Mouse (Mus musculus) midbrain, embryonic 12.5 days (tissue): ENCODE data around the gene Gm49416. TPM values are rescaled to one million over a fixed set of nuclear protein-coding genes. Genes with fewer than 3 reads are reported as not detected.
A peak's percentile ranks its signal among the peaks of the same experiment; 100 is the strongest.

Experiments
- ATAC-seq: fragments of 200-750 bp; cut with Nextera tagmentation; 2 replicates; pipeline ENCODE4 v1.8.0; 2017; ENCODE audit warnings: low read depth, moderate TSS enrichment, moderate library complexity; ENCODE audit not compliant: low FRiP score
- H3K27ac ChIP-seq: fragments of 300-500 bp; sonication (generic); replicated peaks from 2 replicates; pipeline ENCODE4 v1.5.1; 2016; ENCODE audit warnings: mild to moderate bottlenecking
- H3K27me3 ChIP-seq: fragments of 300-500 bp; sonication (generic); 2 replicates; pipeline ENCODE4 v1.6.1; 2016; ENCODE audit warnings: mild to moderate bottlenecking
- H3K36me3 ChIP-seq: fragments of 300-500 bp; sonication (generic); 2 replicates; pipeline ENCODE4 v1.6.1; 2016
- H3K4me1 ChIP-seq: fragments of 300-500 bp; sonication (generic); 2 replicates; pipeline ENCODE4 v1.6.1; 2016
- H3K4me2 ChIP-seq: fragments of 300-500 bp; sonication (generic); replicated peaks from 2 replicates; pipeline ENCODE4 v1.6.1; 2016; ENCODE audit warnings: mild to moderate bottlenecking, moderate library complexity
- H3K4me3 ChIP-seq: fragments of 300-500 bp; sonication (generic); 2 replicates; pipeline ENCODE4 v1.5.1; 2016; ENCODE audit warnings: mild to moderate bottlenecking
- H3K9ac ChIP-seq: fragments of 300-500 bp; sonication (generic); replicated peaks from 2 replicates; pipeline ENCODE4 v1.6.1; 2016; ENCODE audit warnings: mild to moderate bottlenecking, moderate library complexity
- H3K9me3 ChIP-seq: fragments of 300-500 bp; sonication (generic); 2 replicates; pipeline ENCODE4 v1.6.1; 2016; ENCODE audit warnings: mild to moderate bottlenecking
- WGBS: fragments of 180-500 bp; shearing (Covaris S2); methylation state at CpG from one replicate; pipeline ENCODE4 v1.1.7; 2016; 5-methylcytosine and 5-hydroxymethylcytosine counted together
- polyA plus RNA-seq: library from polyadenylated mRNA; unstranded; fragments of >200 nt; fragmentation: Nextera tagmentation; extraction: Ambion mirVana; gene quantifications from 2 replicates; pipeline ENCODE4 v1.2.1, GENCODE M21; 2016

Gm49416 gene
- polyA plus RNA-seq, 1 experiment from 2014 or later = not detected

GRCm38 (mm10) chr19:8903412-8903811, 14.7 kb downstream of the Gm49416 start:
- Histone ChIP-seq H3K27ac (no peak overlapping the region), H3K36me3 (peaks cover 60% of the 10 kb centered on the region), H3K4me2 (no peak overlapping the region), H3K9me3 (no peaks in the 10 kb centered on the region), H3K4me1 (peaks cover 10% of the 10 kb centered on the region), H3K4me3 (no peak overlapping the region), H3K9ac (no peak overlapping the region), H3K27me3 (no peaks in the 10 kb centered on the region)
- WGBS = 96% methylated on average over 5 of the region's 5 CpGs
- ATAC-seq = no peak

DNA sequence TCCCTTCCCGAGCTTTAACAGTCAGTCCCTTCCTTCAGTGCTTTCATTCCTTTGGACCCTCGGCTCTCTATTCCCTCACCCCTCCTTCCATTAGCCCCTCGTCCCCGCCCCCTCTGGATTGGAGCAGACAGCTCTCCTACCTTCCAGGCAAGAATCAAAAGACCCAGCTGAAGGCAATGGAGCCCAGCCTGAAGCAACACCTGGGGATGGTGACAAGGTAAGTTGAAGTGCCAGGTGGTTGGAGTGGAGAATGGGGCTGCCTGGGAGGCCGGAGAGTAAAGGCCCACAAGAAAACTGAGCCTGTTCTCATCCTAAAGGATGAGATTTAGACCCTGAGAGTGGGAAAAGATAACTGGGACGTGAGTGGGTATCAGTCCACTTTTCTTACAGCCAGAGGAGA, 19.8 kb downstream of the Gm49416 start:
- ATAC-seq = no peak
- H3K4me1 ChIP-seq = no peaks in the 10 kb centered on the region
- H3K27me3 ChIP-seq = no peaks in the 10 kb centered on the region
- no peak overlapping the region for H3K4me2 ChIP-seq
- H3K36me3 ChIP-seq = peaks cover 96% of the 10 kb centered on the region
- no peaks in the 10 kb centered on the region for H3K9me3 ChIP-seq
- WGBS = 91% methylated on average over 6 of the region's 6 CpGs
- no peak overlapping the region for H3K4me3 ChIP-seq
- no peak overlapping the region for H3K27ac ChIP-seq
- no peak overlapping the region for H3K9ac ChIP-seq

- ATAC-seq = no peak
- peaks cover 100% of the 10 kb centered on the region for H3K36me3 ChIP-seq
Observed at GRCm38 (mm10) chr19:8911810-8912209, 23.1 kb downstream of the Gm49416 start.

GRCm38 (mm10) chr19:8914212-8914611, 25.5 kb downstream of the Gm49416 start:
- 98% methylated on average over 3 of the region's 3 CpGs for WGBS
- H3K9me3 ChIP-seq = no peaks in the 10 kb centered on the region
- peaks cover 80% of the 10 kb centered on the region for H3K36me3 ChIP-seq
- no peaks in the 10 kb centered on the region for H3K27me3 ChIP-seq
- no peak overlapping the region for H3K9ac ChIP-seq
- no peak overlapping the region for H3K27ac ChIP-seq
- no peak overlapping the region for H3K4me3 ChIP-seq
- ATAC-seq = no peak
- H3K4me2 ChIP-seq = no peak overlapping the region
- H3K4me1 ChIP-seq = no peaks in the 10 kb centered on the region

More at GRCm38 (mm10) chr19:8911810-8912209, 23.1 kb downstream of the Gm49416 start:
- Histone ChIP-seq H3K9ac (peak overlapping the region; percentile 11; the same call in 1 of the 2 replicates), H3K4me1 (no peaks in the 10 kb centered on the region), H3K4me2 (no peak overlapping the region), H3K27me3 (no peaks in the 10 kb centered on the region), H3K4me3 (no peak overlapping the region), H3K27ac (no peak overlapping the region), H3K9me3 (no peaks in the 10 kb centered on the region)
- WGBS = 97% methylated on average over 5 of the region's 5 CpGs

DNA sequence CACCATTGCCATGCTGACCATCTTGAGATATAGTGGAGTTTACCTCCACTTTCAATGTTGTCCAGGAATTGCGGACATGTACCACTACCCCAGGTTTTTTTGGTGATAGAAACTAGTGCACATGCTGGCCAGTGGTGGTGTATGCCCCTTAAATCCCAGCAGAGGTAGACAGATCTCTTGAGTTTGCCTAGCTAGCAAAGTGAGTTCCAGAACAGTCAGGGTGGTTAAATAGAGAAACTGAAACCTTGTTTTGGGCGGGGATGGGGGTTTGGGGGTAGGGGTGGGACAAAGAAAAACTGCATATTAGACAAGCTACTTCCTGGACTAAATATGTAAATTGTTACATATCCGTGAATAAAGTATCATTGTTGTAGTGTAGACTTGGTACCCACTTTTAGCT, 30.3 kb downstream of the Gm49416 start:
- no peaks in the 10 kb centered on the region for H3K9me3 ChIP-seq
- H3K36me3 ChIP-seq = peaks cover 35% of the 10 kb centered on the region
- H3K4me1 ChIP-seq = peaks cover 9% of the 10 kb centered on the region
- no peaks in the 10 kb centered on the region for H3K27me3 ChIP-seq
- no peak overlapping the region for H3K4me2 ChIP-seq
- H3K27ac ChIP-seq = no peak overlapping the region
- ATAC-seq = no peak
- 93% methylated on average over 3 of the region's 3 CpGs for WGBS
- no peak overlapping the region for H3K4me3 ChIP-seq
- no peak overlapping the region for H3K9ac ChIP-seq

- no peaks in the 10 kb centered on the region for H3K27me3 ChIP-seq
- peak overlapping the region; percentile 86; the same call in 1 of the 2 replicates for H3K4me3 ChIP-seq
- no peaks in the 10 kb centered on the region for H3K9me3 ChIP-seq
- 75% methylated on average over 6 of the region's 6 CpGs for WGBS
- peak overlapping the region; percentile 77 for H3K4me2 ChIP-seq
- peaks cover 28% of the 10 kb centered on the region for H3K36me3 ChIP-seq
- H3K27ac ChIP-seq = peak overlapping the region; percentile 79; the same call in 1 of the 2 replicates
- no peak overlapping the region for H3K9ac ChIP-seq
- ATAC-seq = no peak
- H3K4me1 ChIP-seq = peaks cover 9% of the 10 kb centered on the region
Observed at GRCm38 (mm10) chr19:8919684-8920072, 31.0 kb downstream of the Gm49416 start.

DNA sequence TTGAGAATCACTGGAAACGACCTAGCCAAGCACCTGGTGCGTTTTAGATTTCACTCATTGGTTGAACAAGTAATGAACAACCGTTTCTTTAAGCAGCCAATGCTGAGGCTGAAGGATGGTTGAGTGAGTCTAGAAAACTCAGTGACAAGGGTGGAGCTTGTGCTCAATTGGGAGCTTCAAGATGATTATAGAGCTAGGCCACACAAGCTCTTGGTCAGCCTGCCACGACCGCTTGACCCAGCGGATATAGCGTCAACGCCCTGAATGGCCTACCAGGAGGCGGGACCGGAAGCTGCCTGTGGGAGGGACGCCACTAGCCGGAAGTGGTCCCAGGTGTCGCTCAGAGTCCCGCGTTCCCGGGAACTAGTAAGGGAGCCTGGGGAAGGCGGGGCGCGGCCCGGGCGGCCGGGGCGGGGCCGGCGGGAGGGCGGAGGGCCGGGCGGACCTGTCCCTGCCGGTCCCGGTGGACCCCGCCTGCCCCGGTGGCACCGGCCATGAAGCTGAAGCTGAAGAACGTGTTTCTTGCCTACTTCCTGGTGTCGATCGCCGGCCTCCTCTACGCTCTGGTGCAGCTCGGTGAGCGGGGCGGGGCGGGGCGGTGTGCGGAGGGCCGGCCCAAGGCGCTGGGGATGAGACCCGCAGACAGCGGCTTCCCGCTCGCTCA, 31.5 kb downstream of the Gm49416 start, which contains the start of gene B3gat3:
B3gat3 (plus strand) TSS at position 302 of the 664 bp plus-strand sequence.
- Histone ChIP-seq H3K27me3 (no peaks in the 10 kb centered on the region), H3K4me3 (peak within 1 kb of the TSS; percentile 86), H3K4me2 (peak within 1 kb of the TSS; percentile 77), H3K9ac (peak within 1 kb of the TSS; percentile 84), H3K27ac (peak within 1 kb of the TSS; percentile 79), H3K9me3 (no peaks in the 10 kb centered on the region), H3K4me1 (peaks cover 9% of the 10 kb centered on the region), H3K36me3 (peaks cover 25% of the 10 kb centered on the region)
- peak; percentile 98 for ATAC-seq
- 4% methylated on average over 42 of the region's 50 CpGs for WGBS

GRCm38 (mm10) chr19:8920836-8921291, 32.1 kb downstream of the Gm49416 start:
- Histone ChIP-seq H3K27me3 (no peaks in the 10 kb centered on the region), H3K4me1 (peaks cover 9% of the 10 kb centered on the region), H3K36me3 (peaks cover 25% of the 10 kb centered on the region), H3K27ac (peak overlapping the region; percentile 79), H3K4me2 (peak overlapping the region; percentile 77), H3K9ac (peak overlapping the region; percentile 84), H3K9me3 (no peaks in the 10 kb centered on the region), H3K4me3 (peak overlapping the region; percentile 86)
- ATAC-seq = peak; percentile 52; the same call in 1 of the 2 replicates
- 3% methylated on average over 6 of the region's 6 CpGs for WGBS

DNA sequence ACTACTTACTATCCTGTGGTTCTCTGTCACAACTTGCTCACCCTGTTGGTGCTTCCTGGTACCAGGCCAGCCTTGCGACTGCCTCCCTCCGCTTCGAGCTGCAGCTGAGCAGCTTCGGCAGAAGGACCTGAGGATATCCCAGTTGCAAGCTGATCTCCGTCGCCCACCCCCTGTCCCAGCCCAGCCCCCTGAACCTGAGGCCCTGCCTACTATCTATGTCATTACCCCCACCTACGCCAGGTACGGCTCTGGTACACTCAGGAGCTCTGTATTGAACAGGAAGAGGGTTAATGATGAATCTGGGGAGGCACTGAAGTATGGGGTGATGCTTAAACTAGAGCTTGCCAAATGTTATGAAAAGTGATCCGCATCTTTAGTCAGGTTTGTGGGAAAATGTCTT, 33.0 kb downstream of the Gm49416 start:
- 0 out of 2 replicates have a peak overlapping the region, but pooled peaks have one; percentile 86 for H3K4me3 ChIP-seq
- H3K9ac ChIP-seq = no peak overlapping the region
- peaks cover 9% of the 10 kb centered on the region for H3K4me1 ChIP-seq
- no peaks in the 10 kb centered on the region for H3K27me3 ChIP-seq
- no peak overlapping the region for H3K27ac ChIP-seq
- 85% methylated on average over 9 of the region's 9 CpGs for WGBS
- H3K4me2 ChIP-seq = peak overlapping the region; percentile 77
- peaks cover 25% of the 10 kb centered on the region for H3K36me3 ChIP-seq
- no peak for ATAC-seq
- no peaks in the 10 kb centered on the region for H3K9me3 ChIP-seq

- 94% methylated on average over 2 of the region's 2 CpGs for WGBS
- Histone ChIP-seq H3K9ac (no peak overlapping the region), H3K9me3 (no peaks in the 10 kb centered on the region), H3K4me1 (peaks cover 21% of the 10 kb centered on the region), H3K4me2 (no peak overlapping the region), H3K27ac (no peak overlapping the region), H3K36me3 (peaks cover 32% of the 10 kb centered on the region), H3K27me3 (peaks cover 16% of the 10 kb centered on the region), H3K4me3 (no peak overlapping the region)
- no peak for ATAC-seq
Observed at GRCm38 (mm10) chr19:8926766-8927165, 38.0 kb downstream of the Gm49416 start.

- WGBS = 90% methylated on average over 12 of the region's 12 CpGs
- Histone ChIP-seq H3K9me3 (no peaks in the 10 kb centered on the region), H3K27me3 (peaks cover 16% of the 10 kb centered on the region), H3K27ac (0 out of 2 replicates have a peak overlapping the region, but pooled peaks have one; percentile 46), H3K4me3 (no peak overlapping the region), H3K36me3 (peaks cover 31% of the 10 kb centered on the region), H3K9ac (0 out of 2 replicates have a peak overlapping the region, but pooled peaks have one; percentile 20), H3K4me1 (peaks cover 19% of the 10 kb centered on the region), H3K4me2 (no peak overlapping the region)
- ATAC-seq = no peak
Observed at GRCm38 (mm10) chr19:8927891-8928525, 39.3 kb downstream of the Gm49416 start.

GRCm38 (mm10) chr19:8928689-8929223, 40.0 kb downstream of the Gm49416 start:
- peak overlapping the region; percentile 46 for H3K27ac ChIP-seq
- H3K4me3 ChIP-seq = peak overlapping the region; percentile 57
- H3K36me3 ChIP-seq = peaks cover 32% of the 10 kb centered on the region
- peak; percentile 13; the same call in 1 of the 2 replicates for ATAC-seq
- peak overlapping the region; percentile 71 for H3K9ac ChIP-seq
- H3K9me3 ChIP-seq = no peaks in the 10 kb centered on the region
- H3K4me2 ChIP-seq = peak overlapping the region; percentile 77
- H3K27me3 ChIP-seq = peaks cover 16% of the 10 kb centered on the region
- 15% methylated on average over 16 of the region's 16 CpGs for WGBS
- peaks cover 19% of the 10 kb centered on the region for H3K4me1 ChIP-seq
